Mouse (Mus musculus) testis, postnatal 14 days (tissue): ENCODE results near the gene 2210011C24Rik.

Experiments
- DNase-seq: peaks from one replicate; pipeline ENCODE4 v3.0.0; 2021; ENCODE audit warnings: low spot score

Gene 2210011C24Rik

DNA sequence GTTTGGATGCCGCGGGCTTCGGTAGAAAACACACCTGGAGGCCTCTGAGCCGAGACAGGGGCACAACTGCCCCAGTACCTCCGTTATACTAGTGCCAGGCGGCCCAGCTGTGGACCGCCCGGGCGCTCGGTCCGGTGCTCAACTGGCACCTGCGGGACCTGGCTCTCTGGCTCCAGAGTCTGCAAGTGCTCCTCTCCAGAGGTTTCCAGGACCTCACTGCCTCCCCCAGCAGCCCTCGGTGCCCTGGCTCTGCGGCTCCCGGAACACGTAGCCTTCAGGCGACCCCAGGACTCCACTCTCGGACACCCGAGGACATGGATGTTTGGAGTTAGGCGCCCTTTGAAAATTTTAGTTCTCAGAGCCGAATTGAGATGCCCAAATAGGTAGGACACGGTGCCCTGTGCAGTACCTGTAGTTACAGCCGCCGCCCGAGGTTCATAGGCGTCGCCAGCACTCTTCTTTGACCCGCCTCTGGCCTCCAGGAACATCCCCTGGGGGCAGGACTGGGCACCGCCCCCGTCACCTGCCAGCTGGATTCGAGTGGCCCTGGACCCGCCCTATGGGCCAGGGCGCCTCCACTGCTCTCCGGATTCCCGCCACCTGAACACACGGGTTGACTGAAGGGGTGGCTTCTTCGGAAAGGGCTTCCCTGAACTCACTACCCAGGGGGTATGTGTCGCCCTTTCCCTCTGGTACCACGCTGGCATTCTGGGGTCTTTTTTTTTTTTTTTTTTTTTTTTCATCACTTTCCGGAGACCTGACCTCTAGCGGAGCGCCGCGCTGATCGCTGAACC lies at the start of gene 2210011C24Rik:
2210011C24Rik (minus strand) TSS at position 467 of the 794 bp plus-strand sequence.
- DNase-seq, result peak; percentile 53

DNA sequence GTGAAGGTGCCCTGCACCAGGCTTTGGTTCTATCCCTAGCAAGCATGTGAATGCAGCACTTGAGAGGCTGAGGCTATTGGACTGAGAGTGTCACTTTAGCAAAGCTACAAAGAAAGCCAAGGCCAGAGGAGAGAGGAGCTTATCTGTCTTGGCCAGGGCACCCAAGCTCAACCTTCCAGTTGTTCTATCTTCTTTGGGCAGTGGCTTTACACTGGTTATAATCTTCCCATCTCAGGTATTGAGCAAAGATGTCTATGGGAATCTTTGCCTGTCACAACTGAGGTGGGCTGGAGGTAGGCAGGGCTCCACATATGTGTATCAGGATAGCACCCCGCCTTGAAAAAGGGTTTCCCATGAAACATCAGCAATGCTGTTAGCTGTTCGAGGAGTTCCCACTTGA lies 48.3 kb upstream of the 2210011C24Rik start:
- no peak for DNase-seq

DNA sequence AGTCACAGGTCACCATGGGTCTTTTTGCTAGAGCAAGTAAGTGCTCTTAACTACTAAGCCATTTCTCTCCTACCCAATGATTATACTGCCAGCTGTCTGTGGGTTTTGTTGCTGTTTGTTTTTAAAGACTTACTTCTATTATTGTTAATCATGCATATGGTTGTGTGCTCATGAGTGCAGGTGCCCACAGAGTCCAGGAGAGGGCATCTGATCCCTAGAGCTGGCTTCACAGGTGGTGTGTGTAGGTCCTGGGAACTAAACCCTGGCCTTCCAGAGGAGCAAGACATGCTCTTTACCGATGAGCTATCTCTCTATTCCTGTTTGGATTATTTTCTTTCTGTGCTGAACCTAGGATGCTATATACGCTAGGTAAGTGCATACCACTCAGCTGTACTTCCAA lies 47.3 kb upstream of the 2210011C24Rik start:
- no peak for DNase-seq

DNA sequence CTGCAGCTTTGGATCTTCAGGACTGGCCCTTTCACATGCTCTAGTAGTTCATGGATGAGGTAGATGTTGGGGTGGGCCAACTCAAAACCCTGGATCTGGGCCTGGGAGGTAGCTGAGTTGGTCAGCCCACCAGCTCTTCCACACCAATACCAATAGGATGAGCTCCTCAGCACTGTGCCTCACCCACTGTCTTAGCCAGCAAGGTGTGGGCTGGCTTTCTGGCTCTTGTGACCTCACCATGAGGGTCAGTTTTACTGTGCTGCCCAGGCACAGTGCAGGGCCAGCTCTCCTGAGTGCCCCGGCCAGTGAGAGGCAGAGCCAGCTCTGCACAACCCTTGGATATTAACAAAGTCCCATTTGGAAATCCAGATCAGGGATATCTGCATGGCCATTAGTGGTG lies 45.9 kb upstream of the 2210011C24Rik start:
- no peak for DNase-seq

DNA sequence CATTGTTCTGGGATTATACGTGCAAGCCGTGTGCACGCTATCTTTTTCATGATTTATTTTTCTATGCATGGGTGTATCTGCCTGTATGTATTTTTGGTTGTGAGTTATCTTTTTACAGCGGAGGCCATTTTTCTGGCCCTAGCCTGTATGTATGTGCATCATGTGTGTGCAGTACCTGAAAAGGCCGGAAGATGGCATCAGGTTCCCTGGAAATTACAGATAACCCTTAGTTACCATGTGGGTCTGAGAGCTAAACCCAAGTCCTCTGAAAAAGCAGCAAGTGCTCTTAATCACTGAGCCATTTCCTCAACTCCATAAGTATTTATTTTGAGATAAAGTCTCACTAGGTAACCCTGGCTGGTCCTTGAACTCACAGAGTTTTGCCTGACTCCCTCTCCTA lies 41.3 kb upstream of the 2210011C24Rik start:
- DNase-seq, result no peak

DNA sequence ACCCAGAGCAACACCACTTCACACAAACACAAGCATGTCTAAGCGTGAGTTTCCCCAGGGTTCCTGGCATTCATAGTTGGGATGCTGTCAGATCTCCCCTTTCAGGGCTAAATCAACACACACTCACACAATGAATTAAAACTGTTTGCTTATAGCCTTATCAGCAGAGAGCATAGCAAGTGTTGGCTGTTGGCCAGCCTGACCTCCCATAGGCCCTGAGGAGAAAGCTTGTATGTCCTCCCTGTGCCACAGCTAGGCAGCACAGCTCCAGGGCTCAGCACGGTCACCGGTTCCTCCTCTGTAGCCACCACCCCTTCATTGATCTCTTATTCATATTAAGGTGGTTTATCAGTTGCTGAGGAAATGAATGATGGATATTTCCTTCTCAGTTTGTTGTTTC lies 40.8 kb upstream of the 2210011C24Rik start:
- no peak for DNase-seq

DNA sequence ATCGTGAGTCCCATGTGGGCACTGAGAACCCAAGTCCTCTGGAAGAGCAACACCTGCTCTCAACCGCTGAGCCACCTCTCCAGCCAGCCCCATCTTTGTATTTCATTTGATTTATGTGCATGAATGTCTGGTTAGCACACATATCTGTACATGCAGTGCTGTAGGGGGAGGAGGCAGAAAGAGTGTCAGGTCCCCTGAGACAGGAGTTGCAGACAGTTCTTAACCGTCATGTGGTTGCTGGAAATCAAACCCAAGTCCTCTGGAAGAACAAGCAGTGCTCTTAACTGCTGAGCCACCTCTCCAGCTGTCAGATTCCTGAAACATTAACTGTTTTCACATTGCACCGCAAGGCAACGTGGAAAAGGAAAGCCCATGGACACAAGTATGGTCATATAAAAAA lies 36.2 kb upstream of the 2210011C24Rik start:
- no peak for DNase-seq

DNA sequence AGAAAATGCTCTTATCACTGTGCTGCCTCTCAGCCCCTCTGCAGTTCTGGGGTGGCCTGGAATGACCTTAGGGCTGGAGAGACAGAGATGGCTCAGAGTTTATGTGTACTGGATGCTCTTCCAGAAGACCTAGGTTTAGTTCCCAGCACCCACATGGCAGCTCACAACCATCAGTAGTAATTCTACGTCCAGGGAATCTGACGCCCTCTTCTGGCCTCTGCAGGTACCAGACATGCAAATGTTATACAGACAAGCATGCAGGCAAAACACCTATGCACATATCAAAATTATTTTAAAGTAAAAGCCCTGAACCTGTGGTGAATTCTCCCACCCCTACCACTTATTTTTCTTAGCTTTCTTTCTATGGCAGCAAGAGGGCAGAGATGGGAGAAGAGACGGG lies 34.5 kb upstream of the 2210011C24Rik start:
- DNase-seq, result no peak

DNA sequence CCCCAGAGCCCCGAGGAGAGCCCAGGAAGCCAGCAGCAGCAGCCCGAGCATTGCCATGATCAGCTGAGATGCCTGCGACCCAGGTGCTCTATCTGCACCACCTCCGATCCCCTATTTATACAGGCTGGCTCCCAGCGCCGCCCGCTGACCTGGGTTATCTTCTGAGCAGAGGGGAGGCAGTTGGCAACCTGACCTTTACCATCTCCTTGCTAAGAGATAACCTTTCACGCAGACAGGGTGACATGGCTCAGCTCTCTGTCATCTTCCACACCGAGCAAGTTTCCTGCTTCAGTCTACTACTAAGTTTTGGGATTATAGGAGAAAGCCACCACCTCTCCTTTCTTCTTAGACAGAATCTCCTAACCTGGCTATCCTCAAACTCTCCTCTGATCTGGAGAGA lies 32.9 kb upstream of the 2210011C24Rik start, which contains the start of gene Rln3:
Rln3 (minus strand) TSS at position 101 of the 400 bp plus-strand sequence.
- DNase-seq, result no peak

DNA sequence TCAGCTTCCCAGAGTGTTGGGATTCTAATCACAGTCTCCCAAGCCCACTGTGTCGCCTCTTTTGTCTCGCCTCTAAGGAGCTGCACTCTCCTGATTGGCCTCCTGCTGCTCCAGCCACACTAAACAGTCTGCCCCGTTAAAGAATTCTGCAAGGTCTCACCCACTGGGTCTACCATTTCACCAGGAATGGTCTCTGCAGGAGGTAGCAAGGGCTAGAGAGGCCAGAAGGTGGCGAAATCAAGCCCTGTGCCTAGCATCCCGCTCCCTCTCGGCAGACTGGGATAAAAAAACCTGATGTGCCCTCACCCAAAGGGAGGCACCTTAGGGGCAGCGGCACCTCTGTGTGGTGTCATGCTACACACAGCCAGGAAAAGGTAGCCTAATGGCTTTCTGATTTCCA lies 32.1 kb upstream of the 2210011C24Rik start:
- no peak for DNase-seq

DNA sequence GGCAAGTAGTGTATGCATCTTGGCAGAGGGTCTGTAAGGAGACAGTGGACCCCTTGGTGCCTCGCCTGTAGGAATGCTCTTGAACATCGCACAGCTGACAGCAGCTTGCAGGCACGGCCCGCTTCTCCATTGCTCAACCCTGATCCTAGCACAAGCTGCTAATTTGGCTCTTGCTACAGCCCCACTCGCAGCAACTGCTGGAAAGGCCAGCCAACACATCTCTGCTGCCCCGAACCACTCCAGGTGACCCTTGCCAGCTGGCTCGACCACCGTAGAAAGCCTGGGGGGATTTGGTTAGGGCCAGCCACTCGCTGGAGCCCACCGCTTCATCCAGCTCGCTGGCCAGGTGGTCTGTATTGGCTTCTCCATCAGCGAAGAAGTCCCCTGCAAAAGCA lies 31.0 kb upstream of the 2210011C24Rik start:
- no peak for DNase-seq

DNA sequence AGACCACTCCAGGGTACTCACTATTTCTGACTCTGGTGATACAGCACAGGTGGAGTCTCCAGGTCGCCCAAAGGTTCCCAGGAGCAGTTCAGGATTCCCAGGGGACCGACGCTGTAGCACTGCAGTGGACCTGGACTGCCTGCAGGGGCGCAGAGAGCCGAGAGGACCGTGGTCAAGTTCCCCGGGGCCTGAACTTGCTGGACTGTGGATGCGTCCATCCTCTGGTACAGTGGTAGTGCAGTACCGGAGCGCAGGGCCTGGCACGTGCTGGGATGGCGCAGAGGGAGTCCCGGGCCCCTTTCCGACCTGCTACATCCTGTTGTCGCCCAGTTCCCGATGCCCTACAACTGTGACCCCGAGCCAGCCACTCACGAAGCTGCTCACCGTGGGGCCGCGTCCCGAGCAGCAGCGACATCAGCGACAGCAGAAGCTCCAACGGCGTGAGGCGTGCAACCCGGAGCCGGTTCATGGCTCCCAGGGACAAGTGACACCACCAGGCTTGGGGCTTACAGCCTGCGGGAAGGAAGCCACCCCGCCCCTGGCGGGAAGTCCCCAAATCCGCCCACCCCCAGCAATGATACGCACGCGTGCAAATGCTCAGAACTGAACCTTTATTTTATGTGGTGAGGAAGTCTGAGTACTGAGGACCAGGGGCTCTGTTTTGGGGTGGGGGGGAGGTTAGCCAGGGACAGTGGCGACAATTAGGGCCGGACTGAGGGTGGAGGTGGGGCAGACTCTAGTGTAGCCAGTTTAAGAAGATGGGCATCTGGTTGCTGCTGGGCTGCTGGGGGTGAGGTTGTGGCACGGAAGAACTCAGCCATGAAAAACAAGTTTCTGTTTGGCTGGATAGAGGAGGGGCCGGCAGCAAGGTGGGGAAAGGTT lies 30.3 kb upstream of the 2210011C24Rik start, which contains the start of gene Il27ra:
Il27ra (minus strand) TSS at position 524 of the 882 bp plus-strand sequence.
- DNase-seq, result peak; percentile 60

DNA sequence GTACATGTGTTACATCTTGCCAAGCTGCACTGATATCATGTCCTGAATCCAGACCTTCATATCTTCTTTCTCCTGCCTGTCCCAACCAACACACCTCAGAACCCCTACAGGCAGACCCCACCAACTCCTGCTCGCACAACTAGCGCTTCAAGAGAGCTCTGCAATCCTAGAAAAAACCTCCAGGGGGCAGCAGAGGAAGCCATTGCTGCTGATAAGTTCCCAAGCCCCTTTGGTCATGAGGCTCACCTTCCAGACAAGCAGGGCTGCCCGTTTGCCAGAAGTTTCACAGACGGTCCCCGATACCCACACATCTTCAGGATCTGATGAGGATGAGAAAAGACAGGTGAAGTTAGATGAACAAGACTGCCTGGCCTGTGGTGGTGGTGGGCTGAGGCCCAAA lies 27.1 kb upstream of the 2210011C24Rik start:
- DNase-seq, result peak; percentile 65

DNA sequence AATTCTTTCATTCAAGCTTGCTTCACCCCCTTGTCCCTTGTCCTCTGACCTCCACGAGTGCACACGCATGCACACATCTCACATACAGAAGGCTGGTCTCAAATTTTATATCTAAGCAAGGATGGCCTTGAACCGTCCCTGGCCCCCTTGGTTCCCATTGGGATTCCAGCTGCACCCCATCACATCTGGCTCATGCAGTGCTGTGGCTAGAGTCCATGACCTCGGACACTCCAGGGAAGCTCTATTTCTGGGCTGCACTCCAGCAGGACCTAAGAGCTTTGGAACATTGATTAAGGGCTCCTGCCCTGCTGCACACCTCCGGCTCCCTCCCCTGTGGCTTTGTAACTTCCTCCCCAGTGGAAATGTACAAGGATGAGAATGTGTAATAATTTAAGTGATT lies 26.0 kb upstream of the 2210011C24Rik start:
- DNase-seq, result peak; percentile 59

DNA sequence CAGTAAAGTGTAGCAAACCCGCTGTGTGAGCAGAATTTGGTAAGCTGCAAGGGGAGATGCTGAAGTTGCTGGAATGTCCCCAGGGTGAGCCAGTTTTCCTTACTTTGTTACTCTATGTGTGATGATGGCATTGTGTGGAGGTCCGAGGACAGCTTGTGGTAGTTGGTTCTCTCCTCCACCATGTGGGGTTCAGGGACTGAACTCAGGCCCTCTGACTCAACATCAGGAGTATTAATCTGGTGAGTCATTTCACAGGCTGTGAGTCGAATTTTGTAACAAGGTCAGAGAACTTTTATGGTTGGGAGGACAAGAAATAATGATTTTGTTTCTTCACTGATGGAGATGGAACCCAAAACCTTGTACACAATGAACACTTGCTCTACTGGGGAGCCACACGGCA lies 20.8 kb upstream of the 2210011C24Rik start:
- DNase-seq, result no peak

DNA sequence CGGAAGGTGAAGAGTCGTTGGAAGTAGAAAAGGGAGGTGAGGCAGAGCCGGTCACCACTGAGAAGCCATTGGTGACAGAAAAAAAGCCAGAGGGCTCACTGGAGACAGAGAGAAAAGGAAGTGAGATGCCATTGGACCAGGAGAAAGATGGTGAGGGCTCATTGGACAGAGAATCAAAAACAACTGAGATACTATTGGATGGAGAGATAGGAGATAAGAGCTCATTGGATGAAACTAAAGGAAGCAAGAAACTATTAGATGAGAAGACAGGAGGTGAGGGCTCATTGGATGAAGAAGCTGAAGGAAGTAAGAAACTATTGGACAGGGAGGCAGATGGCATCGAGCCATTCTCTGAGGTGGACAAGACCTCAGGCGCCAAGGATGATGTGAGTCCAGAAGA lies 17.3 kb upstream of the 2210011C24Rik start:
- no peak for DNase-seq

DNA sequence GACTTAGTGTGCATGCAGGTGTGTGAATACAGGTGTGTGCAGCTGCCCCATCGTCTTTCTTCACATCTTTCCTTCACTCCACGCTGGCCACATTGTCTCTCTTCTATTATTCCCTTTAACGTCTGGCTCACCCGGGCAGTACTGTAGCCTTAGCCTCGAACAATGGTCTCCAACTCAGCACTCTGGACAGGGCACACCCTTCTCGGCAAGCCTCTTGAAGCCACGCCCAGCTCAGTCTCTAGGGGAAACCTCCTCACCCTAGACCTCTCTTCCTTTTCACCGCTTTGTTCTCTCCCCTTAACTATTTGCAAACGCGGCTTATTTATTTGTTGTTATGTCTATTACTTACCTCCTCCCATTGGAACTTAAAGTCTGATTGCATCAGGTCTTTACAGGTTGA lies 15.5 kb upstream of the 2210011C24Rik start:
- no peak for DNase-seq

DNA sequence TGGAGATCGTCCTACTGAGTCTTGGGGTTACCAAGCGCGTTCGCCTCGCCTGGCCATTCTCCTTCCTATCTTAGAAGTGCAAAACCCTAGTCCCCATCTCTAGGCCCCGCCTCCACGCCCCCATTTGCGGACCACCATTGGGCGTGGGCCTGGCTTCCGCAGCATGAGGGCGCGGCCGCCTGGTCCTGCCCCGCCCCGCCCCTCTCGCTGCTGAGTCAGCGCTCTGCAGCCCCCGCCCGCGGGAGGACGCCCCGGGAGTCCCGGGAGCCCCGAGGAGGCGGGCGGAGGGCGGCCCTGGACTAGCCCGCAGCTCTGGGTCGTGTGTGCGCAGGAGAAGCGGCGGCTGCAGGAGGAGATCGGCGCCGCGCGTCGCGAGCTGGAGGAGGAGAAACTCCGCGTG lies 13.9 kb upstream of the 2210011C24Rik start:
- DNase-seq, result peak; percentile 65

DNA sequence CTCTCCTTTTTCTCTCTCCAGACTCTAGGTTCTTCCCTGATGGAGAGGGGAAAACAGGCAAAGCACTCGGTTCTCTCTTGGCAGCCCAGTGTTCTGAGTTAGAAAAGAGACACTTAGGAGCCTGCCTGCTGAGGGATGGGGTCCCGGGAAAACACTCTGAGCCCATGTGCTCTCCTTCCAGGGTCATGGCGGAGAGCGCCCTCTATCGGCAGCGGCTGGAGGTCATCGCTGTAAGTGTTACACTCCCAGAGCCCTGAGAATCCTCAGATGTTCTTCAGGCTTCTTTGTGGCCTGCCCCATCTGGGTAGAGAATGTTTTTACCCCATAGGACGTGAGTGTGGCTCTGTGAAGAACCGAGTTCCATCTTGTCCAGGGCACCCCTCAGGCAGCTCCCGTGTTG lies 12.2 kb upstream of the 2210011C24Rik start:
- peak; percentile 80 for DNase-seq

DNA sequence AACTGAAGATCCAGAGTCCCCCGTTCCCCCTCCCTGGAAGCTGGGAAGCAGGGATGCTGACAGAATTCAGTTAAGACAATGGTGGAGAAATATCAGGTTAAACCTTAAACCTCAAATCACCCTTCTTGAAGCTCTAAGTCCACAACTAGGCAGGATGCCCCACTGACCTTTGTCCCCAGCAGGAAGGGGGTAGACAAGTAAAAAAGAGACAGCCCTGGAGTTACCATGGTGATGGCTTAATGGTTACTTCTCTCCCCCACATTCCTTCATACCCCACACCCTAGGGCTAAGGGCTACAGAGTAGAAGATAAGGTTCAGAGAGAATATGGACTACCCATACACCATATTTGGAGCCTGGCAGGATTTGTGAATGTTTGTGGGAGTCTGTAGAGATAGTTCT lies 11.7 kb upstream of the 2210011C24Rik start:
- no peak for DNase-seq

DNA sequence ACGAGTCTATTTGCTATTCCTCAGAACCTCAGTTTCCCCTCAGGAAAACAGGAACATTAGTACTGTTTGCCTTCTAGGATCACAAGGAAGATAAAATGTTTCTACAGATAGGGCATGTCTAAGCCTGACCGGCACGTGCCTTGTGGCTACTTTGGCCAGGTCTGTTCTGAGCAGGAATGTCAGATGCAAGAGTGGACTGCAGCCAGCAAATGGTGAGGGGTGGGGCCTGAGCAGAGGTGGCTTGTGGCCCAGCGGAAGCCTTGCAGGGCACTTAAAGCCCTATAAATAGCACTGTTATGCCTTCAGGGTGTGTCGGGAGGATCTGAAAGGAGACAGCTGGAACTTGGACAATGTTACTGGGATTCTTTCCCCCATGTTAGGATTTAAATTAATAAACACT lies 11.1 kb upstream of the 2210011C24Rik start:
- DNase-seq, result no peak

DNA sequence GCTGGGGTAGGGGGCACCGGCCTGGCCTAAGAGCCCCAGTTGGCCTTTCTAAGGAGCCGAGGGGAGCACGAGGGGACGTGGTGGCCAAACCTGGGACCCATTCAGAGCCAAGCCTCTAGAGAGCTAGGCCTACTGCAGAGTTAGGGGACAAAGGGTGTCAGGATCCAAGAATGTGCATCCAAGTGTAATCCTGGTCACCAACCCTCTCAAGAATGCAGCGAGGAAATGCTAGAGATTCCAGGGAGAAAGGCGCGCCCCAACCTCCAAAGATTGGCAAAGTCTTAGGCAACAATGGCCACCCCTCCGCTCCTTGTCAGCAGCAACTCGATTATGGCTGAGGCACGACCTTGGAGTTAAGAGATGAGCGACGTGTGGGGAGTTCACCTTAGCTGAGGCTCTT lies 9.6 kb upstream of the 2210011C24Rik start:
- no peak for DNase-seq

DNA sequence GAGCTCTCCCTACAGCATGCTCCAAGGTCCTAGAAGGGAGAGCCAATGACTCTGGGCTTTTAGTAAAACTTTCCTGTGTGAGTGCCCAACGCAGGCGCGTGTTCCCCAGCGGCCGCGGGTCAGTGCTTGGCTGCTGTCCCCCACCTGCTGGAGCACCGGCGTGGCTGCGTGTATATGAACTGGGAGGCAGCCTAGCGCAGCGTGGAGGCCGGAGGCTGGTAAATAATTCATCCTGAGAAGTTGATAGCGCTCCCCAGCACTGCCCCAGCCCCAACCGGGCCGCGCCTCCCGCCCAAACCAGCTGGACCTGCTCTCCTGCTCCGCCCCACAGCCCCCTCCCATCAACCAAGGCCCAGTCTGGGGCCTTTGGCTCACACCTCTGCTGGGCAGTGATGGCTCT lies 9.1 kb upstream of the 2210011C24Rik start, which contains the start of gene Palm3:
Palm3 (plus strand) TSS at position 376 of the 400 bp plus-strand sequence.
- no peak for DNase-seq
